Mouse (Mus musculus): ENCODE data around the gene Rfng. TPM values are rescaled to one million over a fixed set of nuclear protein-coding genes. Genes with fewer than 3 reads are reported as not detected.
"Not testable (repeated sequence)": the region's sequence is repeated elsewhere in the genome, so short reads cannot be mapped to it uniquely, and the experiment has no call there.

Gene Rfng
- 27.8 and 29.5 TPM in 2 replicates for polyA plus RNA-seq (2014; fragmentation: Nextera tagmentation; extraction: Ambion mirVana)

DNA sequence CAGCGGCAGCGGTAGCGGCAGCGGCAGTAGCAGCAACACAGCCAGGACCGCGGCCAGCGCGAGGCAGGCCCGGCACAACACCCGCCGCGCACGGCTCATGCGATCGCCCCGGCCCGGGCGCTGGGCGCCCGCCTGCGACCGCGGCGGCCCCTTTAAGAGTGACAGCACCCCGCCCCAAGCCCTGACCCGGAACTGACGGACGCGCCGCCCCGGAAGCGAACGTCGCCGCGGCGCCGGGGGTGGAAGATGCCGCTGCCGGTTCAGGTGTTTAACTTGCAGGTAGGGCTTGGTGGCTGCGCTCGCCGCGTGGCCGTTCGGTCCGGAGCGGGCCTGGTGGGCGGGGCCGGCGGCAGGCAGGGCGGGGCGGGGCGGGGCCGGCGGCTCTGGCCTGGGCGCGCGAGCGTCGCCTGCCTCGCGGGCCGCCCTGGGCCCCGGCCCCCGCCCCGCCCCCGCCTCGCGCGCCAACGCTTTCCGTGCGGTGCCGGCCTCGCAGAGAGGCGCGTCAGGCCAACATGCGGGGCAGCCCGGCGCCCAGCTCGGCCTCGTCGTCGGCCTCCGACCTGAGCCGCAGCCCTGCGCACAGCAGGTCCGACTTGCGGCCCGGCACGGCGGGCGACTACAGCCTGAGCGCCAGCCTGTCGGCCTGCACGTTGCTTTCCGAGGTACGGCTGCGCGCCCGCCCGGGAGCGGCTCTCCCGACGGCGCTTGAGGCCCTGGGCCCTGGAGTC is at the start of gene Rfng, which contains the start of gene Gps1:
TSS of gene Rfng (minus strand) at position 144 of the 728 bp plus-strand sequence.
TSS of gene Gps1 (plus strand) at position 209 of the 728 bp plus-strand sequence.
- peak within 1 kb of the TSS; percentile 85 for H3K4me3 ChIP-seq (ENCODE audit: low read depth, low read length)
- WGBS: under 1% methylated on average over 75 of the region's 107 CpGs
- H3K4me2 ChIP-seq (replicated peaks; ENCODE audit: low read depth, low read length): peak within 1 kb of the TSS; percentile 93
- H3K27me3 ChIP-seq (ENCODE audit: control insufficient read depth, insufficient read depth, low read length): no peaks in the 10 kb centered on the region
- H3K9ac ChIP-seq (replicated peaks; ENCODE audit: low read depth, low read length): peak within 1 kb of the TSS; percentile 88
- peaks cover 32% of the 10 kb centered on the region for H3K36me3 ChIP-seq (ENCODE audit: control insufficient read depth, insufficient read depth, low read length)
- H3K4me1 ChIP-seq (ENCODE audit: control insufficient read depth, insufficient read depth, low read length): peaks cover 7% of the 10 kb centered on the region; the same call in 1 of the 2 replicates
- ATAC-seq (ENCODE audit: insufficient number of reproducible peaks, insufficient read depth, low FRiP score, low read depth): peak; percentile 80
- H3K9me3 ChIP-seq (ENCODE audit: control insufficient read depth, low read depth, low read length): no peaks in the 10 kb centered on the region
- peak within 1 kb of the TSS; percentile 70 for H3K27ac ChIP-seq (ENCODE audit: low read length)

DNA sequence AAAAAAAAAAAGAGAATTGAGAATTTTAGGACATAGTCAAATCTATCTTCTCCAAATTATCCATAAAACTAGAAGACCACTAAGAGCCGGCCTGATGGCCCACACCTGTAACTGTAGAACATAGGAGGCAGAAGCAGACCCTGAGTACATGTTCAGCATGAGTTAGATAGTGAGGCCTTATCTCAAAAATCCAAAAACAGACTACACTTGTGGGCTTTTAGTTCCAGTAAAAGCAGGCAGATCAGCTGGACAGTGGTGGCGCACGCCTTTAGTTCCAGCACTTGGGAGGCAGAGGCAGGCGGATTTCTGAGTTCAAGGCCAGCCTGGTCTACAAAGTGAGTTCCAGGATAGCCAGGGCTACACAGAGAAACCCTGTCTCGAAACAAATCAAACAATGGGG is 49.0 kb upstream of the Rfng start:
- not testable (repeated sequence) for H3K4me1 ChIP-seq (ENCODE audit: control insufficient read depth, insufficient read depth, low read length); H3K9ac ChIP-seq (replicated peaks; ENCODE audit: low read depth, low read length); H3K36me3 ChIP-seq (ENCODE audit: control insufficient read depth, insufficient read depth, low read length); H3K9me3 ChIP-seq (ENCODE audit: control insufficient read depth, low read depth, low read length); ATAC-seq (ENCODE audit: insufficient number of reproducible peaks, insufficient read depth, low FRiP score, low read depth); H3K27me3 ChIP-seq (ENCODE audit: control insufficient read depth, insufficient read depth, low read length); H3K4me3 ChIP-seq (ENCODE audit: low read depth, low read length); H3K27ac ChIP-seq (ENCODE audit: low read length); H3K4me2 ChIP-seq (replicated peaks; ENCODE audit: low read depth, low read length)
- 83% methylated on average over 5 of the region's 5 CpGs for WGBS

DNA sequence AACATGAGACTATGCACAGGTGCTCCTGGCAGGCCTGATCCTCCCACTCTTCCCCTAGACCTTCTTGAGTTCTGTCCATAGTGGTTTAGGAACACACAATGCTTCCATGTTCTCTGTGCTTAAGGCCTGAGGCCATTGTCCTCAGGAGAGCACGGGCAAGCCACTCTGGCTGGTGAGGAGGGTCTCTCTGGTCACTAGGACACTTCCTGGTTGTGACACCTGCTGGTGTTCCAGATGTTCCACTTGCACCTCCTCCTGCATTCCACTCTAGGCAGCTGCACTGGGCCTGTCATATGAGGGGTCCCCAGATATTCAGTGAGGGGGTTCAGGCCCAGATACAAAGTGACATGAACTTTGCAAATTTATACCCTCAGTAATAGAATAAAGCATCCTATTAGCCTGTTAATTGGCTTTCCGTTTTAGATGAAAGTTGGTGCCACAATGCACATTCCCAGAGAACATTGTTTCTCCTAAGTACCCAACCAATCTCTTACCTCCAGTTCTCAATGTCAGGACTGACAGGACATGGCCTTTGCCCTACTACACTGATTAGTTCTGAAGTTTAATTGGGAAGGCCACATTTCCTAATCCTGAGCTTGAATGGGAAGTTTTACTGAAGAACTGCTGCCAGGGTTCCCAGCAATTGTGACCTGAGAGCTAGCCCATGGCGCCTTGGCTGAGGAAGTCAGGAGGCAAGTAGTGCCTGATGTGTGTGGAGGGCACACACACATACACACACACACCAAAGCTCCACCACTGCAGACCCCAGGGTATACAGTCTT is 47.8 kb upstream of the Rfng start:
- WGBS: 87% methylated on average over 3 of the region's 3 CpGs

DNA sequence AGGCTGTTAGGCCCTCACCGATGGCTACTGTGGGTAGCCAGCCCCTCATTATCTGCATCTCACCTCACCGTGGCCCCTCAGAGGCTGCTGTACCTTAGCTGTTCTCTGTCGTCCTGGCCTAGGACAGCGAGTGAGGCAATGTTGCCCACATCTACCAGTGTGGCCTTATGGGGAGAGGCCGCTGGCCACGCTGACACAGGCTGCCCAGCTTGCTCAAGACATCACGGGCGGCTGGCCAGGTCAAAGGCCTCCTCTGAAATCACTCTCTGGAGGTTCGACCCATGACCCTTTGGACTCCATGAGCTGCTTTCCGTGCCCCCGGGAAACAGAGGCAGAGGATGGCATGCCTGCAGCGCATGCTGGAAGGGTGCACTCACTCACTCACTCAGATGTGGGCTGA is 46.7 kb upstream of the Rfng start:
- Histone ChIP-seq H3K27ac (ENCODE audit: low read length) (no peak overlapping the region), H3K4me1 (ENCODE audit: control insufficient read depth, insufficient read depth, low read length) (peaks cover 12% of the 10 kb centered on the region), H3K4me2 (replicated peaks; ENCODE audit: low read depth, low read length) (no peak overlapping the region), H3K9ac (replicated peaks; ENCODE audit: low read depth, low read length) (no peak overlapping the region), H3K27me3 (ENCODE audit: control insufficient read depth, insufficient read depth, low read length) (no peaks in the 10 kb centered on the region), H3K9me3 (ENCODE audit: control insufficient read depth, low read depth, low read length) (no peaks in the 10 kb centered on the region), H3K4me3 (ENCODE audit: low read depth, low read length) (no peak overlapping the region), H3K36me3 (ENCODE audit: control insufficient read depth, insufficient read depth, low read length) (peaks cover 5% of the 10 kb centered on the region; the same call in 1 of the 2 replicates)
- WGBS: 87% methylated on average over 12 of the region's 12 CpGs
- no peak for ATAC-seq (ENCODE audit: insufficient number of reproducible peaks, insufficient read depth, low FRiP score, low read depth)

More for the DNA sequence above, 47.8 kb upstream of the Rfng start:
- H3K27me3 ChIP-seq (ENCODE audit: control insufficient read depth, insufficient read depth, low read length): no peaks in the 10 kb centered on the region
- no peak overlapping the region for H3K4me3 ChIP-seq (ENCODE audit: low read depth, low read length)
- H3K4me1 ChIP-seq (ENCODE audit: control insufficient read depth, insufficient read depth, low read length): peaks cover 8% of the 10 kb centered on the region
- H3K9me3 ChIP-seq (ENCODE audit: control insufficient read depth, low read depth, low read length): no peaks in the 10 kb centered on the region
- H3K9ac ChIP-seq (replicated peaks; ENCODE audit: low read depth, low read length): no peak overlapping the region
- H3K27ac ChIP-seq (ENCODE audit: low read length): no peak overlapping the region
- no peak for ATAC-seq (ENCODE audit: insufficient number of reproducible peaks, insufficient read depth, low FRiP score, low read depth)
- H3K4me2 ChIP-seq (replicated peaks; ENCODE audit: low read depth, low read length): no peak overlapping the region
- peaks cover 3% of the 10 kb centered on the region; the same call in 1 of the 2 replicates for H3K36me3 ChIP-seq (ENCODE audit: control insufficient read depth, insufficient read depth, low read length)

DNA sequence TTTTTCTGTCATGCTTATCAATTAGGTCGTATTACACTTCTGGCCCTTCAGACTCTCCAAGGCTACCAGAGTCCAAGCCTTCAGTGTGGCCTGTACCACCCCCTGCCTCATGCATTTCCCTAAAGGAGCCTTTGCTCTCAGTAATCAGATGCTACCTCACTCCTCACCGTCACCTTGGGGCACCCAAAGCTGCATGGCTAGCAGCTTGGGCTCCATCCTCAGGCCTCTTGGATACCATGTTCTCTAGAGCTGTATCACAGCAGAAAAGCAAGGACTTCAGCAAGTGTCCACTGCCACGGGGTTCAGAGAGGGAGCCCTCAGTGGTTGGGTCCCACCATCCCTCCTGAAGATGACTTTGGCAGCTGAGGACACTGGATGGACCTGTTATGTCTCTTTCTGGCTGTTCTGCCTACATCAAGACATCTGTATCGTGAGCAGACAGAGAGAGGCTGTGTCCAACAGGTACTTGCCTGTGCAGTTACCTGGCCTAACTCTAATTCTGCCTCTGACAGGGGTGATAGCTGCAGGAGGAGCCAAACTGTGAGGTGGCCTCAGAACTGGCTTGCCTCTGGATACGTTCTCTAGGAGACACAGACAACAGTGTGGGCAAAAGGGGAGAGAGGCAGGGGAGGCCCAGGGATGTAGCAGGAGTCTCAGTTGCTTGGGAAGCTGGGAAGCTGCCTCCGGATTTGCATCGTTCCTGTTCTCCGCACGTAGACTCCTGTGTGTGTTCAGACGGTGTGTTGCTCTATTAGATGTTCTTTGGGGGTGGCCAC is 45.9 kb upstream of the Rfng start:
- Histone ChIP-seq H3K4me3 (ENCODE audit: low read depth, low read length) (no peak overlapping the region), H3K9ac (replicated peaks; ENCODE audit: low read depth, low read length) (no peak overlapping the region), H3K27ac (ENCODE audit: low read length) (no peak overlapping the region), H3K36me3 (ENCODE audit: control insufficient read depth, insufficient read depth, low read length) (peaks cover 5% of the 10 kb centered on the region; the same call in 1 of the 2 replicates), H3K4me1 (ENCODE audit: control insufficient read depth, insufficient read depth, low read length) (peaks cover 18% of the 10 kb centered on the region), H3K27me3 (ENCODE audit: control insufficient read depth, insufficient read depth, low read length) (no peaks in the 10 kb centered on the region), H3K9me3 (ENCODE audit: control insufficient read depth, low read depth, low read length) (no peaks in the 10 kb centered on the region), H3K4me2 (replicated peaks; ENCODE audit: low read depth, low read length) (no peak overlapping the region)
- 87% methylated on average over 10 of the region's 10 CpGs for WGBS
- no peak for ATAC-seq (ENCODE audit: insufficient number of reproducible peaks, insufficient read depth, low FRiP score, low read depth)

DNA sequence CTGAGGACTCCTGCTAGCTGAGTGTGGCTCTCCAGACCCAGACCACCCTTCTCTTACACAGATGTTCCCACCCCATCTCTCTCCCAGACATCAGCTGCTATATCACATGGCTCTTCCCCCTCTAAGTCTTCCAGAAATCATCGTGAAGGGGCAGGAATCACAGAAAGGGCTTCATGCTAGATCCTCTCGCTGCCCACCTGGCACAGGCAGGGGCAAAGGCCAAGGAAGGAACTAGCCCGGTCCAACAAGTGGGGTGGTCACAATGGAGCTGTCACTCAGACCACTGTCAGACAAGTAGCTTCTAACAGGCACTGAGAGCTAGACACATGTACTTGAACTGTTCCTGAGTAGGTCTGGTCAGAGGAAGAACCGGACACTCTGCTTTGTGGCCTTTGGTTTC is 44.4 kb upstream of the Rfng start:
- WGBS: 77% methylated on average over 4 of the region's 4 CpGs
- Histone ChIP-seq H3K9ac (replicated peaks; ENCODE audit: low read depth, low read length) (no peak overlapping the region), H3K27me3 (ENCODE audit: control insufficient read depth, insufficient read depth, low read length) (no peaks in the 10 kb centered on the region), H3K4me2 (replicated peaks; ENCODE audit: low read depth, low read length) (no peak overlapping the region), H3K27ac (ENCODE audit: low read length) (no peak overlapping the region), H3K4me3 (ENCODE audit: low read depth, low read length) (no peak overlapping the region), H3K36me3 (ENCODE audit: control insufficient read depth, insufficient read depth, low read length) (peaks cover 5% of the 10 kb centered on the region; the same call in 1 of the 2 replicates), H3K9me3 (ENCODE audit: control insufficient read depth, low read depth, low read length) (no peaks in the 10 kb centered on the region), H3K4me1 (ENCODE audit: control insufficient read depth, insufficient read depth, low read length) (peaks cover 12% of the 10 kb centered on the region)
- ATAC-seq (ENCODE audit: insufficient number of reproducible peaks, insufficient read depth, low FRiP score, low read depth): no peak

DNA sequence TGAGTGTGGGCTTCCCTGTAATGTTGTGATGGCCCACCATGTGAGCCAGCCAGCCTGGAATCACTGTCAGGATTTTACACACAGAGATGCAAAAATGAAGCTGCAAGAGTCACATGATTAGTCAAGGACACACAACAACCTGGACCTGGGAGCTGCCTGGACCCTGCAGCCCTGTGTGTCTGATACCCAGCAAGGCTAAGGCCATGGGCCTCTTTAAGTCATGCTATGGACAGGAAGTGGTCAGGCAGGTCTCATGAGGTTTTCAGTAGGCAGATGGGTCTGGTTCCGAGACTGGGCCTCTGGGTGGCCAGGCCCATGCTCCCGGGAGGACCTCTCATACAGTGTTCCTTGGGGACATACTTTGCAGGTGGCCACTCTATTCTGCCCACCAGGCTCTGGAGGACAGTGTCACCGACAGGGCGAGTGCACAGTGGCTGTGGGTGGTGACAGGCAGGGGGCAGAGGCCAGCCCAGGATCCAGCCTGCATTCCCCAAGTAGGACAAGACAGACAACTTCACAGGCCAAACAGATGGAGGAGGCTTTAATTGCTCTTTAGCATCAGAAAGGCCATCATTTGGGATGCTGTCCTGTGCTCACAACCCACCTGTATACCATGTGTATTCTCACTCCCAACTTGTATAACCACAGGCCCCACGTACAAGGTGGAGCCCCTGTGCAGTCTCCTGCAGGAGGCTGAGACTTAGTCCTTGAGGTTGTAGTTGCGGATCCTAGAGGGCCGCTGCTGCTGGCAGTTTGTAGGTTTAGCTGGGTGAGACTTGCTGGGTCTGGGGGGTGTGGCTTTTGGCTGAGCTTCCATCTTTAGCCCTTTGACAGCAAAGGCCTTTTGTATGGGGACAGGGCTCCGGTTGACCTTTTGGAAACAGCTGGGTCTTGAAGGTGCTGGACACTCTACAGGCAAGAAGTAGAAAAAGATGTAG is 42.3 kb upstream of the Rfng start:
- Histone ChIP-seq H3K4me3 (ENCODE audit: low read depth, low read length) (no peak overlapping the region), H3K36me3 (ENCODE audit: control insufficient read depth, insufficient read depth, low read length) (peaks cover 17% of the 10 kb centered on the region), H3K4me1 (ENCODE audit: control insufficient read depth, insufficient read depth, low read length) (peaks cover 28% of the 10 kb centered on the region), H3K9ac (replicated peaks; ENCODE audit: low read depth, low read length) (no peak overlapping the region), H3K27me3 (ENCODE audit: control insufficient read depth, insufficient read depth, low read length) (no peaks in the 10 kb centered on the region), H3K27ac (ENCODE audit: low read length) (peak overlapping the region; percentile 98; the same call in 1 of the 2 replicates), H3K9me3 (ENCODE audit: control insufficient read depth, low read depth, low read length) (no peaks in the 10 kb centered on the region), H3K4me2 (replicated peaks; ENCODE audit: low read depth, low read length) (no peak overlapping the region)
- 82% methylated on average over 8 of the region's 8 CpGs for WGBS
- no peak for ATAC-seq (ENCODE audit: insufficient number of reproducible peaks, insufficient read depth, low FRiP score, low read depth)

All from stomach, embryonic 14.5 days (tissue).